Mouse (Mus musculus) bone marrow macrophage, adult 2 months (primary cell): ENCODE measurements at regions not wholly inside any gene's neighbourhood (a gene's known extent, or its start where the extent isn't known, plus 50 kb on each side); places are given as distances from the start of the nearest gene placed in this dataset.

Source experiments
- CTCF ChIP-seq: IDR thresholded peaks from 2 replicates; pipeline ENCODE4 v1.5.1; 2012; ENCODE audit warnings: low read depth, mild to moderate bottlenecking, low read length, moderate library complexity
- POLR2A ChIP-seq: IDR thresholded peaks from 2 replicates; pipeline ENCODE4 v1.6.1; 2012; ENCODE audit warnings: mild to moderate bottlenecking, low read depth, low read length, borderline replicate concordance

- TF ChIP-seq POLR2A (no peak), CTCF (no peak)
Observed at GRCm38 (mm10) chr2:169357400-169357799, 230.1 kb downstream of the Gm11011 start.
